Mouse (Mus musculus) embryonic stem cell, embryonic (primary cell): ENCODE data around the gene Dop1a.

Source experiments
- CTCF ChIA-PET, 4 experiments: fragments of 300-600 bp in 2 of 4; fragments of 350-600 bp in 2 of 4; sonication (Branson Sonifier 250); formaldehyde crosslinking; loops; one replicate each; lab custom pipeline; 2022; ENCODE audit warnings: inconsistent platforms in 2 of 4; lab: Charles Lee
- POLR2A ChIA-PET, 4 experiments: fragments of 300-600 bp in 2 of 4; fragments of 350-600 bp in 2 of 4; sonication (Branson Sonifier 250); formaldehyde crosslinking; loops; one replicate each; lab custom pipeline; 2022; ENCODE audit warnings: antibody characterized with exemption in 4 of 4, inconsistent platforms in 1 of 4; lab: Charles Lee

Dop1a gene

GRCm38 (mm10) chr9:86560543-86560942 is 93.6 kb downstream of the Dop1a start:
- ChIA-PET CTCF (no interaction called here), POLR2A (interaction anchor here in 2 of 4 experiments (0.8 to 1.1 kb wide), 2 partner anchors 9 to 11 kb away, joined by 3 to 4 read pairs; no protein-coding TSS in a partner anchor)

DNA sequence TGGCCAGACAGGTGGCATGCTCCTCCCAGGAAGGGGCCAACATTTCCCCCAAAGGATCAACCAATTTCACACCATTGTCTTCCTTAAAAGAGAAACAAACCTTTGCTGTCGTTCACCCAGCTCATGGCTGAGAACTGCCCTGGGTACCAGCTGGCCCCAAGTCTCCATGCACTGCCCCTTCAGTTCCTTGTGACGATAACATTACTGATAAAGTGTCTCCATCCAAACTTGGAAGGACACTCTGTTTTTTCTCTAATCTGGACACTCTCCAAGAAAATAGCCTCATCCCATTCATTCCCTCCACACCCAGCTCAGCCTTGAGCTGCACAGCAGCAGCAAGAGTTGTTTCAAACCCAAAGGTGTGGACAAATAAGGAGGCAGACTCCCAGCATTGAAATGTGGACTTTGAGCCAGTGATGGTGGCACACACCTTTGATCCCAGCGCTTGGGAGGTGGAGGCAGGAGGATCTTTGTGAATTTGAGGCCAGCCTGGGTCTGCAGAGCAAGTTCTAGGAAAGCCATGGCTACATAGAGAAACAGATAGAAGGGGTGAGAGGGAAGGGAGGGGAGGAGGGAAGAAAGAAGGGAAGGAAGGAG is 102.5 kb downstream of the Dop1a start:
- ChIA-PET POLR2A (interaction anchor here in 2 of 4 experiments (0.6 to 3.0 kb wide), 2 partner anchors 12 to 90 kb away, joined by 4 to 10 read pairs; no protein-coding TSS in a partner anchor), CTCF (interaction anchor here in 2 of 4 experiments (0.5 to 1.5 kb wide), 3 partner anchors 12 to 1240 kb away, joined by 3 to 4 read pairs (median 4); partner anchors contain the start of gene Ube2cbp (in 1 of the 2))

DNA sequence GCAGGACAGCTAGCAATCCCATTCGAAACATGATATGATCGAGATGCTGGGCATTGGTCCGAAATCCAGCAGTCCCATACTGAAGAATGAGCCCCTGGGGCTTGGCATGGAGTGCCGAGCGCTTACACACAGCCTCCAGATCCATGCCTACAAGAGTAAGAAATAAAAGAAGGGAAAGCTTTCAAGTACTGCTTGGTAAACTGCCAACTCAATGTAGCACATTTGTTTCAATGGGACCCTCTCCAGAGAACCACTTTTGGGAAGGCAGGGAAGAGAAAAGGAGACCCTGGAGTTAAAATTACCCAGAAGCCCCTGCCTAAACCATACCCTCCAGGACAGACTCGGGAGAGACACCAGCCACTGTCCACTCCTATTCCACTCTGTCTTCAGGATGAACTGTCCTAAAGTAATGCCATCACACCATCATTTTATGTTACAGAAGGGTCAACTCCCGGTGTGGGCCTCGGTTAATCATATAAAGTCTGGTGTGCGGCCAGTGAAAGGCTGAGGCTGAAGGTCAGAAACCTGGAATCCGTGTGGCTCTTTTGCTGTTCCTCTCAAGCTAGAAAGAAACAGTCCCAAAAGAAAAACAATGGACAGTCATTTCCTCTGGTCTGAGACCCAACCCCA is 103.4 kb downstream of the Dop1a start:
- ChIA-PET POLR2A (interaction anchor here in 3 of 4 experiments (0.7 to 3.8 kb wide), 22 partner anchors 10 to 624 kb away, joined by 3 to 19 read pairs (median 4); partner anchors contain the start of gene Dop1a (in 2 of the 3)), CTCF (interaction anchor here in 3 of 4 experiments (0.7 to 1.5 kb wide), 3 partner anchors 105 to 492 kb away, joined by 3 to 5 read pairs (median 4); partner anchors contain the start of gene Ube2cbp (in 2 of the 3))

GRCm38 (mm10) chr9:86570946-86571345 is 104.0 kb downstream of the Dop1a start:
- POLR2A ChIA-PET: interaction anchor here in 3 of 4 experiments (0.6 to 3.8 kb wide), 56 partner anchors 8 to 958 kb away, joined by 3 to 19 read pairs (median 4); partner anchors contain the start of genes Dop1a (in 2 of the 3), Ibtk (in 2 of the 3), Ube2cbp (in 2 of the 3) and Cyb5r4 (in 1 of the 3)
- CTCF ChIA-PET: interaction anchor here in 3 of 4 experiments (0.7 to 1.9 kb wide), 14 partner anchors 10 to 822 kb away, joined by 3 to 10 read pairs (median 4); partner anchors contain the start of genes Ube2cbp (in 3 of the 3), Dop1a (in 1 of the 3) and Ibtk (in 1 of the 3)

DNA sequence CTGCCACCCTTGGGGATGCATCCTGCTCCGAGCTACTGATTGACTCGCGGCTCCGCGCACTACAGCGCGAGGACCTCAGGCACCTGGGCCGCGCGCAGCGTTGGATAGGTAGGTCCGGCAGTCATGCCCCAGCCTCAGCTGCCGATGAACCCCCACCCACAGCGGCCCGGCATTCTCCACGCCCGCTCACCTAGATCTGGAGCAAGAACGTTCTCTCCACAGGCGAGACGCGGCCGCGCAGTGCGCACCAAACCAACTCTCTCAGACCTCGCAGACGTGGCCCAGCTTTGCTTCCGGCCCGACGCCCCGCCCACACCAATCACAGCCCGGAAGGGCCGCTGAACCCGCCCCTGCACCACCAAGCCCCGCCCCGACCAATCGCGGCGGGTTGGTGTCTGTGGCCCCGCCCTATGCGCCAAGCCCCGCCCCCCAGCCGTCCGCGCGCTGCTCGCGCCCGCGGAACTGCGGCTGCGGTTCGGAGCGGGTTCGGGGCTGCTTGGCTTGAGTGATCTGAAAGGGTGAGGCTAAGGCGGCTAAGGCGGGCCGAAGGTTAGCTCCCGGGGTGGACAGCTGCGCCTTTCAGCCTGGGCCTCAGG is 104.7 kb downstream of the Dop1a start, which contains the start of the genes Pgm3 and Rwdd2a:
Gene Pgm3 (minus strand): TSS at position 303 of the 596 bp plus-strand sequence.
Gene Rwdd2a (plus strand): TSS at position 452 of the 596 bp plus-strand sequence.
- ChIA-PET POLR2A (interaction anchor here in 3 of 4 experiments (0.6 to 3.8 kb wide), 56 partner anchors 8 to 959 kb away, joined by 3 to 19 read pairs (median 4); partner anchors contain the start of genes Dop1a (in 2 of the 3), Ibtk (in 2 of the 3), Ube2cbp (in 2 of the 3) and Cyb5r4 (in 1 of the 3)), CTCF (interaction anchor here in 3 of 4 experiments (0.7 to 1.9 kb wide), 13 partner anchors 10 to 823 kb away, joined by 3 to 10 read pairs (median 4); partner anchors contain the start of genes Ube2cbp (in 3 of the 3), Dop1a (in 1 of the 3) and Ibtk (in 1 of the 3))

DNA sequence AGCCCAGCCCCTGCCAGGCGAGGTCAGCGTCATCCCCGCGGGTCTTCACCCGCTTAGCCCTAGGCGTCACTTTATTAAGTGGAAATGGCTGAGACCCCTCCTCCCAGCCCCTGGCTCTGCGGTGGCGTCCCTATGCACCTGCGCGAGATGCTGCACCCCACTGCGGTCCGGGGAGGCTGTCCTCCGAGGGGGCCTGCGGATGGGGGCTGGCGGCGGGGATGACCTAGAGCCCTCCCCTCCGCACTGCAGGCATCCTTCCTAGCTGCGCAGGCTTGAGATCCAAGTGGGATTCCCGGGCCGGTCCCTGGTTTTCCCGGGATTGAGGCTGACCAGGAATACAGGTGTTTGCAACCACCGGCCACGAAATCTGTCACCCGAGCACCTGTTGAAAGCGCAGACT is 105.2 kb downstream of the Dop1a start:
- CTCF ChIA-PET: interaction anchor here in 3 of 4 experiments (0.9 to 1.9 kb wide), 8 partner anchors 9 to 241 kb away, joined by 3 to 10 read pairs (median 4); partner anchors contain the start of gene Ube2cbp (in 2 of the 3)
- POLR2A ChIA-PET: interaction anchor here in 3 of 4 experiments (0.6 to 3.8 kb wide), 20 partner anchors 9 to 823 kb away, joined by 3 to 19 read pairs (median 5); partner anchors contain the start of genes Dop1a (in 1 of the 3), Ibtk (in 1 of the 3) and Ube2cbp (in 1 of the 3)

DNA sequence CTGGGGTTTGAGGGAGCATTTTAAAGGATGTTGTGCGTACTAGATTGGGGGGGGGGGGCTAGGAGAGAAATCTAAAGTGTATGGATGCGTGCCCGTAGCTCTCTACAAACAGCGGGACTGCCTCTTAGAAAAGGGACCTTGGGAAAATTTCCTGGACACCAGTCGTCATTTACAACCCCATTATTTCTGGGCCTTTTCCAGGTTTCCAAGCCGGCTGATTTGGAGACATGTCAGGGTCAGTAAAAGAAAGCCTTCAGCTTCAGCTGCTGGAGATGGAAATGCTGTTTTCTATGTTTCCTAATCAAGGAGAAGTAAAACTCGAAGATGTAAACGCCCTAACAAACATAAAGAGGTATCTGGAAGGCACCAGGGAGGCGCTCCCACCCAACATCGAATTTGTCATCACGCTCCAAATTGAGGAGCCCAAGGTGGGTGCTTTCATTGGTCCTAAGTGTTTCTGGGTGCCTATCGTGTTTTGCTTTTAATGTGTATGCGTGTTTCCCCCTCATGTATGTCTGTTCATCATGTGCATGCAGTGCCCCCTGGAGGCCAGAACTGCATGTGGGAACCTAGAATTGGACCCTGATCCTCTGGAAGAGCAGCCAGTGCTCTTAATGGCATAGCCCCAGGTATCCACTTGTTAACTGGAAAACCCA is 105.8 kb downstream of the Dop1a start:
- CTCF ChIA-PET: interaction anchor here (0.6 to 1.9 kb wide), 7 partner anchors 21 to 197 kb away, joined by 3 to 10 read pairs (median 4); partner anchors contain the start of gene Ube2cbp (in 1 of the 4)
- POLR2A ChIA-PET: interaction anchor here in 3 of 4 experiments (0.6 to 4.1 kb wide), 11 partner anchors 7 to 824 kb away, joined by 3 to 19 read pairs (median 5); partner anchors contain the start of genes Ibtk (in 1 of the 3) and Ube2cbp (in 1 of the 3)

DNA sequence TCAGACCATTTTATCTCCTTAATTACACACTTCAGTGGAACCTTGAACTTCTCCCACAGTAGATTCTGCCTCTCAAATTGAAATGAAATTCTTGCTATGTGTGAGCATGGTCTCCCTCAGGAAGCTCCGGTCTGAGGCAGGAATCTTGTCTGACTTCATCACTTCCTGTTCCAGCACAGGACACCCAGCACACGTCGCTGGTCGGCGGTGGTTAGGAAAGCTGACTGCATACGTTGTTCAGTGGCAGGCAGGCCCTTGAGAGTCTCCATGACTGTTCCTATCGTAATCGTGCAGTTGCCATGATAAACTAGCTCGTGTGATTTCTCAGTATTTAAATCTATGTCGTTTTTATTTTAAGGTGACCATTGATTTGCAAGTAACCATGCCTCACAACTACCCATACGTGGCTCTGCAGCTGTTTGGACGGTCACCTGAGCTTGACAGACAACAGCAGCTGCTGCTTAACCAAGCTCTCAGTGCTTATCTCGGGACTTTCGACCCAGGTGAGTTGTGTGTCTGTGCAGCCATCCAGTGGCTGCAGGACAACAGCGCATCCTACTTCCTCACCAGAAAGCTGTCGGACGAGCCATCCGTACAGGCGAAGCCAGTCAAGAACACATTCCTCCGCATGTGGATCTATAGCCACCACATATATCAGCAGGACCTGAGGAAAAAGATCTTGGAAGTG is 106.8 kb downstream of the Dop1a start:
- POLR2A ChIA-PET: interaction anchor here in 1 of 4 experiments (0.9 to 4.1 kb wide), 5 partner anchors 8 to 110 kb away, joined by 3 to 19 read pairs (median 5); no protein-coding TSS in a partner anchor
- CTCF ChIA-PET: interaction anchor here in 3 of 4 experiments (0.5 to 1.5 kb wide), 7 partner anchors 20 to 1949 kb away, joined by 3 to 21 read pairs (median 3); partner anchors contain the start of gene Ube2cbp (in 1 of the 3)

DNA sequence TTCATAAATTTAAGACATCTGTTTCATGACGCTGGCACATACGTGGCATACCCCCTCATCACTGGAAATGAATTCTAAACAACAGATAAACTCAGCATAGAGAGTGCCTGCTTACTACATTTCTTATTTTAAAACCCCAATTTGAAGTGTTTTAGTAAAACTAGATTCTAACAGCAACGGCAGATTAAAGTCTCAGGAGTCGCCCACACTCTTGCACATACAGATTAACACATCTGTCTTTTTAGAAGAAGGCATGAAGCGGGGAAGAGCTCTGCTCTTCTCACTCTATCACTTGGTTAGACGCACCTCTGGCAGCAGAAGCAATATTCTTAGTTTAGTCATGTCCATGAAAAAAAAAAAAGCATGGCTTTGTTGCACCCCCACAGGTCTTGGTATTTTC is 108.2 kb downstream of the Dop1a start:
- CTCF ChIA-PET: interaction anchor here in 1 of 4 experiments (0.6 kb wide), 1 partner anchor 405 kb away, joined by 3 read pairs; no protein-coding TSS in a partner anchor
- POLR2A ChIA-PET: interaction anchor here in 1 of 4 experiments (0.7 to 4.1 kb wide), 2 partner anchors 10 to 488 kb away, joined by 5 to 17 read pairs; no protein-coding TSS in a partner anchor

GRCm38 (mm10) chr9:86579657-86580056 is 112.7 kb downstream of the Dop1a start:
- CTCF ChIA-PET: interaction anchor here in 1 of 4 experiments (0.7 kb wide), 1 partner anchor 682 kb away, joined by 3 read pairs; no protein-coding TSS in a partner anchor
- POLR2A ChIA-PET: no interaction called here

DNA sequence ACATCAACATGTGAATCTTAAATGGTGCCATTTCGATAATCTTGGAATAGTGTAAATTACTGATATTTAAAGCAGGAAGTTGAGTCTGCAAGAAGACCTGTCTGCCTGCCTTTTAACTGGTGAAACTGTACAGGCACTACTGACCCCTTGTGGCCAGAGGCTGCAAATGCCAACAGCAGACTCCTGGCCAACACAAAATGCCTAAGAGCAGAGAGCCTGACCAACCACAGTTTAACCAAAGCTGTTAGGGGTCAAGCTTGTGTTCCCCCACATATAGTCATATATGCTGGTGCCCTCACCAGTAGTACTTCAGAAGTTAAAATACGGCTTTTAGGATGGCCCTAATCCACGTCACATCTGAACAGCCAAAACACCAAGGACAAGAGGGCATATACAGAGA is 116.8 kb downstream of the Dop1a start:
- CTCF ChIA-PET: interaction anchor here in 1 of 4 experiments (0.6 to 0.7 kb wide), 2 partner anchors 10 to 12 kb away, joined by 3 read pairs; partner anchors contain the start of genes Pgm3 and Rwdd2a
- POLR2A ChIA-PET: interaction anchor here in 2 of 4 experiments (1.2 to 3.5 kb wide), 4 partner anchors 11 to 162 kb away, joined by 3 to 19 read pairs (median 6); partner anchors contain the start of genes Pgm3 (in 1 of the 2) and Rwdd2a (in 1 of the 2)

DNA sequence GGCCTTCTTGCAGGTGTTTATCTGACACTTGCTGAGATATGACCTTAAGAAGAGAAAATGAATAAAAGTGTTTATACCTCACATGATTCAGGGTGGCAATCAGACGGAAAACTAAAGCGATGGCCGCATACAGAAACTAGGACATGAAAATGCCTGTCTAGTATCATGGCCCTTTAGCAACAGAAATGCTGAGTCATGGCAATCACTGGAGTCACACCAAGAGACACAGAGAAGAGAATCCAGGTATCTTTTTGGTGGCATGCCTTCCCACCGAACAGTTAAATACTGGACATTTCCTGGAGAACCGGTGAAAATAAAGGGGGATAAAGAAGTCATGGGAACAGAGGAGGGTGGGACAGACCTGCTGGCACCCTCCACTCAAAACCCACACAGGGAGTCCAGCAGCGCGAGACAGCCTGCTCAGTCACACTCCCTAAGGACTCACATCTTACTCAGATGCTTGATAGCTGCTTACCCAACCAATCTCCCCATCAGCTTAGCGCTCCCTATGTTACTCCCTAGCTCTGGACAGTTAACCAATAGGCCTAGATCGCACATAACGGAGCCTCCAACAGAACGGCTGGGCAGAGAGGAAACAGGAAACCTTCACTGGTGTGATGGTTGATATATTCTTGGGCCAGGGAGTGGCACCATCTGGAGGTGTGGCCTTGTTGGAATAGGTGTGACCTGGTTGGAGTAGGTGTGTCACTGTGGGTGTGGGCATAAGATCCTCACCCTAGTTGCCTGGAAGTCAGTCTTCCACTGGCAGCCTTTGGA is 120.3 kb downstream of the Dop1a start:
- ChIA-PET CTCF (interaction anchor here in 1 of 4 experiments (1.3 to 1.7 kb wide), 2 partner anchors 10 to 16 kb away, joined by 3 to 6 read pairs; partner anchors contain the start of genes Pgm3 and Rwdd2a), POLR2A (interaction anchor here in 2 of 4 experiments (1.2 to 2.6 kb wide), 3 partner anchors 11 to 16 kb away, joined by 3 to 9 read pairs (median 5); partner anchors contain the start of genes Pgm3 (in 2 of the 2) and Rwdd2a (in 2 of the 2))

GRCm38 (mm10) chr9:86592676-86593668 is 126.0 kb downstream of the Dop1a start:
- CTCF ChIA-PET: interaction anchor here (0.6 to 3.2 kb wide), 23 partner anchors 11 to 844 kb away, joined by 3 to 13 read pairs (median 4); partner anchors contain the start of genes Ibtk (in 1 of the 4) and Prss35 (in 1 of the 4)
- POLR2A ChIA-PET: interaction anchor here in 1 of 4 experiments (0.6 kb wide), 1 partner anchor 184 kb away, joined by 3 read pairs; no protein-coding TSS in a partner anchor
